Mouse (Mus musculus) urinary bladder, postnatal 14 days (tissue): ENCODE data around the gene Btbd11.
A peak's percentile ranks its signal among the peaks of the same experiment; 100 is the strongest.

Source experiments
- DNase-seq: peaks from one replicate; pipeline ENCODE4 v3.0.0; 2021; ENCODE audit warnings: low spot score

The Btbd11 gene

GRCm38 (mm10) chr10:85386605-85387218 is at the start of gene Btbd11:
Gene Btbd11 (plus strand): TSS chr10:85386814.
- peak; percentile 93 for DNase-seq

GRCm38 (mm10) chr10:85338733-85339132 is 47.9 kb upstream of the Btbd11 start:
- DNase-seq, result no peak

- no peak for DNase-seq
Measured at GRCm38 (mm10) chr10:85341867-85342266, 44.7 kb upstream of the Btbd11 start.

GRCm38 (mm10) chr10:85347171-85347570 is 39.4 kb upstream of the Btbd11 start:
- DNase-seq, result no peak

- no peak for DNase-seq
Measured at GRCm38 (mm10) chr10:85352505-85352904, 34.1 kb upstream of the Btbd11 start.

- no peak for DNase-seq
Measured at GRCm38 (mm10) chr10:85354270-85354669, 32.3 kb upstream of the Btbd11 start.

GRCm38 (mm10) chr10:85359501-85360066 is 27.0 kb upstream of the Btbd11 start:
- no peak for DNase-seq

- DNase-seq, result no peak
Measured at GRCm38 (mm10) chr10:85362766-85363442, 23.7 kb upstream of the Btbd11 start.

- DNase-seq, result peak; percentile 38
Measured at GRCm38 (mm10) chr10:85366876-85367275, 19.7 kb upstream of the Btbd11 start.

- DNase-seq, result peak; percentile 51
Measured at GRCm38 (mm10) chr10:85371309-85371708, 15.3 kb upstream of the Btbd11 start.

GRCm38 (mm10) chr10:85372108-85372507 is 14.5 kb upstream of the Btbd11 start:
- DNase-seq, result peak; percentile 50

- DNase-seq, result peak; percentile 6
Measured at GRCm38 (mm10) chr10:85378972-85379371, 7.6 kb upstream of the Btbd11 start.

GRCm38 (mm10) chr10:85382981-85383380 is 3.6 kb upstream of the Btbd11 start:
- DNase-seq, result no peak

GRCm38 (mm10) chr10:85387219-85388070 is 831 bp downstream of the Btbd11 start:
- DNase-seq, result peak; percentile 22

GRCm38 (mm10) chr10:85388071-85388750 is 1.6 kb downstream of the Btbd11 start:
- peak; percentile 18 for DNase-seq

- DNase-seq, result peak; percentile 30
Measured at GRCm38 (mm10) chr10:85388751-85389115, 2.1 kb downstream of the Btbd11 start.

GRCm38 (mm10) chr10:85389286-85390139 is 2.9 kb downstream of the Btbd11 start:
- peak; percentile 50 for DNase-seq

- no peak for DNase-seq
Measured at GRCm38 (mm10) chr10:85393016-85393415, 6.4 kb downstream of the Btbd11 start.

- DNase-seq, result no peak
Measured at GRCm38 (mm10) chr10:85394558-85394957, 7.9 kb downstream of the Btbd11 start.

GRCm38 (mm10) chr10:85411120-85411519 is 24.5 kb downstream of the Btbd11 start:
- DNase-seq, result no peak
